Mouse (Mus musculus): ENCODE data around the gene Cd4.

DNA sequence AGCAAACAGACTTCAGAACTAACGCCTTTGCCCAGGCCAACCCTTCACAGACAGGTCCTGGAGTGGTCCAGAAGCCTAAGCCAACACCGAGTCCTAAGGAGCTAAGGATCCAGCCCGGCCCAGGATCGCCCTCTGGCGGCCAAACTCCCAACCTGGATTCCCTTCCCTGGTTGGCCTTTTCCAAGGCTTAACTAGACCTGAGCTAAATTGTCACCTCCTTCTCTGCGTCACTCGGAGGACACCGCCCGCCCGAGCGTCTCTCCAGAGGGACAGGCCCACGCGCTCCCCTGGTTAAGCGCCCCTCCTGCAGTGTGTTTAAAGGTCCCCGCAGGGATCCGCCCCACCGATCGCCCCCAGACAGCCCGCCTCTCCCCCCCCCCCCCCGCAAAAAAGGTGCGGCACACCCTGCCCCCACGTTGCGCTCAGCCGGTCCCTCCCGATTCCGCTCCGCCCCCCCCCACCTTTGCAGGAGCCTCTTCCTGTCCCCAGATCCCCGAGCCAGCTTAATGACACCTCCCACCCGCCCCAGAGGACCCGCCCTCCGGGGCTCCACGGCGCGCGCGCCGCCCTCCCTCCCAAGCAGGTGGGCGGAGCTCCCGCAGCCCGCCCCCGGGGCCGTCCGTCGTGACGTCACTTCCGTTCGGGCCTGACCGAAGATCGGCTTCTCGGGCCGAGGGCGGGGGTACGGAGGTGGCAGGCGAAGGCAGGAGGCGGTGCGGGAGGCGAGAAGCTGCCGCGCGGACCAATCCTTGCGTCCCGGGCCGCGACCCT, 42.9 kb upstream of the Cd4 start, which contains the start of gene Mlf2:
- TF ChIP-seq CTCF (IDR thresholded peaks at IDR 0.05; ENCODE audit: low read depth): peak; percentile 99
- peak; percentile 57; the same call in 1 of the 2 replicates for TF ChIP-seq EP300 (IDR thresholded peaks at IDR 0.05; ENCODE audit: low read depth)
